Mouse (Mus musculus) cerebellum, postnatal 14 days (tissue): ENCODE data around the gene Il17re.

Experiments used
- DNase-seq, 2 experiments: peaks; one replicate each; pipeline ENCODE4 v3.0.0; 2021; ENCODE audit warnings: mixed read lengths in 2 of 2

The Il17re gene

GRCm38 (mm10) chr6:113444207-113444965 is 13.9 kb upstream of the Il17re start:
- DNase-seq = no peak

- DNase-seq = peak; percentile 61 to 71
Observed at GRCm38 (mm10) chr6:113447639-113448038, 10.6 kb upstream of the Il17re start.

- peak; percentile 37 to 69 for DNase-seq
Observed at GRCm38 (mm10) chr6:113451839-113452238, 6.4 kb upstream of the Il17re start.

- DNase-seq = no peak
Observed at GRCm38 (mm10) chr6:113455007-113455406, 3.3 kb upstream of the Il17re start.

GRCm38 (mm10) chr6:113458635-113459034 is 351 bp downstream of the Il17re start:
- peak; percentile 53 to 56 for DNase-seq

GRCm38 (mm10) chr6:113464040-113464439 is 5.8 kb downstream of the Il17re start:
- DNase-seq = no peak

GRCm38 (mm10) chr6:113465602-113466001 is 7.3 kb downstream of the Il17re start:
- DNase-seq = peak; percentile 65 to 75

GRCm38 (mm10) chr6:113468512-113468911 is 10.2 kb downstream of the Il17re start:
- no peak for DNase-seq

- peak; percentile 77 to 87 for DNase-seq
Observed at GRCm38 (mm10) chr6:113469021-113469420, 10.7 kb downstream of the Il17re start.

GRCm38 (mm10) chr6:113469432-113469831 is 11.1 kb downstream of the Il17re start:
- DNase-seq = peak; percentile 86 to 93

- DNase-seq = no peak
Observed at GRCm38 (mm10) chr6:113471297-113471936, 13.1 kb downstream of the Il17re start, which contains the start of gene Il17rc. Il17rc (plus strand) TSS chr6:113471427.

- DNase-seq = no peak
Observed at GRCm38 (mm10) chr6:113472061-113472460, 13.8 kb downstream of the Il17re start.

GRCm38 (mm10) chr6:113473246-113473645 is 15.0 kb downstream of the Il17re start:
- DNase-seq = no peak

GRCm38 (mm10) chr6:113473715-113474114 is 15.4 kb downstream of the Il17re start:
- no peak for DNase-seq

GRCm38 (mm10) chr6:113477353-113477752 is 19.1 kb downstream of the Il17re start:
- DNase-seq = no peak

GRCm38 (mm10) chr6:113478906-113479305 is 20.6 kb downstream of the Il17re start:
- DNase-seq = no peak

- DNase-seq = no peak
Observed at GRCm38 (mm10) chr6:113480555-113481373, 22.5 kb downstream of the Il17re start.

- DNase-seq = peak; percentile 69 to 75
Observed at GRCm38 (mm10) chr6:113482477-113483099, 24.3 kb downstream of the Il17re start.

GRCm38 (mm10) chr6:113483100-113483615 is 24.9 kb downstream of the Il17re start, which contains the start of gene Creld1:
Creld1 (plus strand) TSS chr6:113483297.
- DNase-seq = peak; percentile 95 to 96

- DNase-seq = peak; percentile 56 to 65
Observed at GRCm38 (mm10) chr6:113483729-113484128, 25.4 kb downstream of the Il17re start.

- no peak for DNase-seq
Observed at GRCm38 (mm10) chr6:113487125-113487576, 28.9 kb downstream of the Il17re start.

GRCm38 (mm10) chr6:113489410-113489809 is 31.1 kb downstream of the Il17re start:
- DNase-seq = no peak
